Mouse (Mus musculus) forebrain, embryonic 13.5 days (tissue): ENCODE measurements at regions not wholly inside any gene's neighbourhood (a gene's known extent, or its start where the extent isn't known, plus 50 kb on each side); places are given as distances from the start of the nearest gene placed in this dataset.

ENCODE experiments used
- ATAC-seq: fragments of 200-750 bp; cut with Nextera tagmentation; 2 replicates; pipeline ENCODE4 v1.8.0; 2017
- H3K27ac ChIP-seq: fragments of 300-500 bp; sonication (generic); 2 replicates; pipeline ENCODE4 v1.5.1; 2015; ENCODE audit warnings: inconsistent platforms, mild to moderate bottlenecking, moderate library complexity
- H3K27me3 ChIP-seq: fragments of 300-500 bp; sonication (generic); 2 replicates; pipeline ENCODE4 v1.6.1; 2015; ENCODE audit warnings: mild to moderate bottlenecking, inconsistent platforms
- H3K36me3 ChIP-seq: fragments of 300-500 bp; sonication (generic); 2 replicates; pipeline ENCODE4 v1.6.1; 2015; ENCODE audit warnings: mild to moderate bottlenecking, inconsistent platforms; ENCODE audit not compliant: poor library complexity, severe bottlenecking
- H3K4me1 ChIP-seq: fragments of 300-500 bp; sonication (generic); 2 replicates; pipeline ENCODE4 v1.6.1; 2015; ENCODE audit warnings: inconsistent platforms
- H3K4me2 ChIP-seq: fragments of 300-500 bp; sonication (generic); 2 replicates; pipeline ENCODE4 v1.6.1; 2015; ENCODE audit warnings: inconsistent platforms, mild to moderate bottlenecking, moderate library complexity
- H3K4me3 ChIP-seq: fragments of 300-500 bp; sonication (generic); 2 replicates; pipeline ENCODE4 v1.5.1; 2015; ENCODE audit warnings: mild to moderate bottlenecking, inconsistent platforms
- H3K9ac ChIP-seq: fragments of 300-500 bp; sonication (generic); 2 replicates; pipeline ENCODE4 v1.6.1; 2015; ENCODE audit warnings: mild to moderate bottlenecking, inconsistent platforms
- H3K9me3 ChIP-seq: fragments of 300-500 bp; sonication (generic); replicated peaks from 2 replicates; pipeline ENCODE4 v1.6.1; 2016; ENCODE audit warnings: inconsistent platforms
- WGBS: fragments of 180-500 bp; shearing (Covaris S2); methylation state at CpG from one replicate; pipeline ENCODE4 v1.1.7; 2015; 5-methylcytosine and 5-hydroxymethylcytosine counted together

GRCm38 (mm10) chr7:115373781-115374533 lies 630.5 kb downstream of the Insc start:
- H3K27me3 ChIP-seq: no peaks in the 10 kb centered on the region
- no peak overlapping the region for H3K27ac ChIP-seq
- no peak overlapping the region for H3K9ac ChIP-seq
- H3K9me3 ChIP-seq: no peaks in the 10 kb centered on the region
- 73% methylated on average over 8 of the region's 8 CpGs for WGBS
- no peak overlapping the region for H3K4me2 ChIP-seq
- no peak overlapping the region for H3K4me3 ChIP-seq
- H3K36me3 ChIP-seq: no peaks in the 10 kb centered on the region
- no peak for ATAC-seq
- H3K4me1 ChIP-seq: peaks cover 19% of the 10 kb centered on the region

GRCm38 (mm10) chr7:115376067-115376466 lies 632.6 kb downstream of the Insc start:
- no peak for ATAC-seq
- H3K9ac ChIP-seq: no peak overlapping the region
- peaks cover 22% of the 10 kb centered on the region for H3K4me1 ChIP-seq
- H3K27me3 ChIP-seq: no peaks in the 10 kb centered on the region
- 92% methylated on average over 4 of the region's 4 CpGs for WGBS
- H3K27ac ChIP-seq: no peak overlapping the region
- no peaks in the 10 kb centered on the region for H3K36me3 ChIP-seq
- H3K9me3 ChIP-seq: no peaks in the 10 kb centered on the region
- H3K4me3 ChIP-seq: no peak overlapping the region
- no peak overlapping the region for H3K4me2 ChIP-seq

- no peak overlapping the region for H3K4me2 ChIP-seq
- no peaks in the 10 kb centered on the region for H3K9me3 ChIP-seq
- H3K9ac ChIP-seq: no peak overlapping the region
- no peaks in the 10 kb centered on the region for H3K36me3 ChIP-seq
- H3K27me3 ChIP-seq: no peaks in the 10 kb centered on the region
- H3K4me3 ChIP-seq: no peak overlapping the region
- peaks cover 34% of the 10 kb centered on the region for H3K4me1 ChIP-seq
- WGBS: 97% methylated on average over 3 of the region's 3 CpGs
- H3K27ac ChIP-seq: no peak overlapping the region
- no peak for ATAC-seq
Observed at GRCm38 (mm10) chr7:115378836-115379235, 635.3 kb downstream of the Insc start.

GRCm38 (mm10) chr7:115379600-115379999 lies 636.1 kb downstream of the Insc start:
- WGBS: 63% methylated on average over 7 of the region's 7 CpGs

GRCm38 (mm10) chr7:115380989-115381610 lies 637.6 kb downstream of the Insc start:
- H3K27ac ChIP-seq: no peak overlapping the region
- peak; percentile 61; the same call in 1 of the 2 replicates for ATAC-seq

More at GRCm38 (mm10) chr7:115379600-115379999, 636.1 kb downstream of the Insc start:
- no peak overlapping the region for H3K4me3 ChIP-seq
- H3K4me2 ChIP-seq: no peak overlapping the region
- H3K36me3 ChIP-seq: no peaks in the 10 kb centered on the region
- H3K4me1 ChIP-seq: peaks cover 34% of the 10 kb centered on the region
- H3K9ac ChIP-seq: no peak overlapping the region
- H3K27me3 ChIP-seq: no peaks in the 10 kb centered on the region
- H3K27ac ChIP-seq: no peak overlapping the region; the same call in 1 of the 2 replicates
- no peak for ATAC-seq
- no peaks in the 10 kb centered on the region for H3K9me3 ChIP-seq

GRCm38 (mm10) chr7:115382876-115383275 lies 639.4 kb downstream of the Insc start:
- H3K27me3 ChIP-seq: no peaks in the 10 kb centered on the region
- no peak overlapping the region for H3K4me3 ChIP-seq
- no peaks in the 10 kb centered on the region for H3K36me3 ChIP-seq
- H3K4me1 ChIP-seq: peaks cover 34% of the 10 kb centered on the region
- H3K9ac ChIP-seq: no peak overlapping the region
- no peak overlapping the region for H3K4me2 ChIP-seq
- no peaks in the 10 kb centered on the region for H3K9me3 ChIP-seq
- 9% methylated on average over 2 of the region's 2 CpGs for WGBS
- 0 out of 2 replicates have a peak, but pooled peaks have one; percentile 48 for ATAC-seq
- no peak overlapping the region for H3K27ac ChIP-seq

More at GRCm38 (mm10) chr7:115380989-115381610, 637.6 kb downstream of the Insc start:
- H3K27me3 ChIP-seq: no peaks in the 10 kb centered on the region
- no peaks in the 10 kb centered on the region for H3K36me3 ChIP-seq
- 28% methylated on average over 8 of the region's 8 CpGs for WGBS
- no peak overlapping the region for H3K4me2 ChIP-seq
- H3K9ac ChIP-seq: no peak overlapping the region
- no peak overlapping the region for H3K4me3 ChIP-seq
- no peaks in the 10 kb centered on the region for H3K9me3 ChIP-seq
- H3K4me1 ChIP-seq: peaks cover 34% of the 10 kb centered on the region

GRCm38 (mm10) chr7:115388874-115389273 lies 645.4 kb downstream of the Insc start:
- Histone ChIP-seq H3K4me1 (no peaks in the 10 kb centered on the region), H3K27me3 (no peaks in the 10 kb centered on the region), H3K27ac (no peak overlapping the region), H3K36me3 (no peaks in the 10 kb centered on the region), H3K4me2 (no peak overlapping the region), H3K4me3 (no peak overlapping the region), H3K9ac (no peak overlapping the region), H3K9me3 (no peaks in the 10 kb centered on the region)
- 52% methylated on average over 5 of the region's 5 CpGs for WGBS
- ATAC-seq: no peak

- no peak overlapping the region for H3K4me2 ChIP-seq
- WGBS: 85% methylated on average over 3 of the region's 3 CpGs
- ATAC-seq: no peak
- no peak overlapping the region for H3K27ac ChIP-seq
- no peaks in the 10 kb centered on the region for H3K36me3 ChIP-seq
- no peaks in the 10 kb centered on the region for H3K27me3 ChIP-seq
- no peak overlapping the region for H3K9ac ChIP-seq
- H3K9me3 ChIP-seq: no peaks in the 10 kb centered on the region
- no peaks in the 10 kb centered on the region for H3K4me1 ChIP-seq
- no peak overlapping the region for H3K4me3 ChIP-seq
Observed at GRCm38 (mm10) chr7:115392520-115392919, 646.1 kb downstream of the Sox6 start.

- no peak overlapping the region for H3K4me2 ChIP-seq
- H3K9ac ChIP-seq: no peak overlapping the region
- no peak overlapping the region for H3K27ac ChIP-seq
- 95% methylated on average over 2 of the region's 2 CpGs for WGBS
- H3K4me3 ChIP-seq: no peak overlapping the region
- no peak for ATAC-seq
- no peaks in the 10 kb centered on the region for H3K4me1 ChIP-seq
- no peaks in the 10 kb centered on the region for H3K36me3 ChIP-seq
- no peaks in the 10 kb centered on the region for H3K27me3 ChIP-seq
- no peaks in the 10 kb centered on the region for H3K9me3 ChIP-seq
Observed at GRCm38 (mm10) chr7:115398202-115398601, 640.4 kb downstream of the Sox6 start.

GRCm38 (mm10) chr7:115399461-115399860 lies 639.1 kb downstream of the Sox6 start:
- no peak overlapping the region for H3K27ac ChIP-seq
- H3K4me1 ChIP-seq: 0 out of 2 replicates have a peak, but pooled peaks cover 1% of the 10 kb centered on the region
- no peaks in the 10 kb centered on the region for H3K9me3 ChIP-seq
- H3K9ac ChIP-seq: no peak overlapping the region
- no peaks in the 10 kb centered on the region for H3K27me3 ChIP-seq
- no peak overlapping the region for H3K4me3 ChIP-seq
- WGBS: 83% methylated on average over 3 of the region's 3 CpGs
- no peak overlapping the region for H3K4me2 ChIP-seq
- no peak for ATAC-seq
- H3K36me3 ChIP-seq: no peaks in the 10 kb centered on the region

GRCm38 (mm10) chr7:115407889-115408288 lies 630.7 kb downstream of the Sox6 start:
- WGBS: 86% methylated on average over 3 of the region's 3 CpGs
- Histone ChIP-seq H3K27me3 (0 out of 2 replicates have a peak, but pooled peaks cover 3% of the 10 kb centered on the region), H3K36me3 (no peaks in the 10 kb centered on the region), H3K4me3 (no peak overlapping the region), H3K27ac (no peak overlapping the region), H3K9ac (no peak overlapping the region), H3K4me1 (peaks cover 35% of the 10 kb centered on the region), H3K4me2 (no peak overlapping the region), H3K9me3 (no peaks in the 10 kb centered on the region)
- no peak for ATAC-seq

- no peak overlapping the region for H3K4me2 ChIP-seq
- H3K9me3 ChIP-seq: no peaks in the 10 kb centered on the region
- H3K4me1 ChIP-seq: peaks cover 35% of the 10 kb centered on the region
- no peak overlapping the region for H3K9ac ChIP-seq
- H3K27me3 ChIP-seq: 0 out of 2 replicates have a peak, but pooled peaks cover 3% of the 10 kb centered on the region
- H3K36me3 ChIP-seq: no peaks in the 10 kb centered on the region
- no peak for ATAC-seq
- no peak overlapping the region for H3K27ac ChIP-seq
- no peak overlapping the region for H3K4me3 ChIP-seq
- 4% methylated on average over 2 of the region's 2 CpGs for WGBS
Observed at GRCm38 (mm10) chr7:115408915-115409314, 629.7 kb downstream of the Sox6 start.
